Mouse (Mus musculus) CH12.LX (cell line): Measurements from ENCODE around the gene Mgat2.
A peak's percentile ranks its signal among the peaks of the same experiment; 100 is the strongest.
"Not testable (repeated sequence)": the region's sequence is repeated elsewhere in the genome, so short reads cannot be mapped to it uniquely, and the experiment has no call there.

Source experiments
- CTCF ChIP-seq, 2 experiments: IDR thresholded peaks in 1 of 2; conservative IDR thresholded peaks in 1 of 2; 2 replicates each; pipeline ENCODE4 v1.5.1; 2011 to 2012; ENCODE audit warnings: low read depth in 2 of 2, low read length in 2 of 2, improper control_type of control experiment in 1 of 2, inconsistent platforms in 1 of 2, mild to moderate bottlenecking in 1 of 2, moderate library complexity in 1 of 2
- ETS1 ChIP-seq: conservative IDR thresholded peaks from 2 replicates; pipeline ENCODE4 v1.6.1; 2012; ENCODE audit warnings: low read depth, mild to moderate bottlenecking, inconsistent platforms, low read length, improper control_type of control experiment, moderate library complexity
- POLR2A ChIP-seq: IDR thresholded peaks from 2 replicates; pipeline ENCODE4 v1.6.1; 2011; ENCODE audit warnings: low read depth, mild to moderate bottlenecking, improper control_type of control experiment, low read length
- POLR2AphosphoS2 ChIP-seq: IDR thresholded peaks from 2 replicates; pipeline ENCODE4 v1.6.1; 2011; ENCODE audit warnings: low read depth, low read length, improper control_type of control experiment
- TCF12 ChIP-seq: IDR thresholded peaks from 2 replicates; pipeline ENCODE4 v1.6.1; 2014; ENCODE audit warnings: low read depth, mild to moderate bottlenecking, inconsistent platforms, low read length, improper control_type of control experiment

DNA sequence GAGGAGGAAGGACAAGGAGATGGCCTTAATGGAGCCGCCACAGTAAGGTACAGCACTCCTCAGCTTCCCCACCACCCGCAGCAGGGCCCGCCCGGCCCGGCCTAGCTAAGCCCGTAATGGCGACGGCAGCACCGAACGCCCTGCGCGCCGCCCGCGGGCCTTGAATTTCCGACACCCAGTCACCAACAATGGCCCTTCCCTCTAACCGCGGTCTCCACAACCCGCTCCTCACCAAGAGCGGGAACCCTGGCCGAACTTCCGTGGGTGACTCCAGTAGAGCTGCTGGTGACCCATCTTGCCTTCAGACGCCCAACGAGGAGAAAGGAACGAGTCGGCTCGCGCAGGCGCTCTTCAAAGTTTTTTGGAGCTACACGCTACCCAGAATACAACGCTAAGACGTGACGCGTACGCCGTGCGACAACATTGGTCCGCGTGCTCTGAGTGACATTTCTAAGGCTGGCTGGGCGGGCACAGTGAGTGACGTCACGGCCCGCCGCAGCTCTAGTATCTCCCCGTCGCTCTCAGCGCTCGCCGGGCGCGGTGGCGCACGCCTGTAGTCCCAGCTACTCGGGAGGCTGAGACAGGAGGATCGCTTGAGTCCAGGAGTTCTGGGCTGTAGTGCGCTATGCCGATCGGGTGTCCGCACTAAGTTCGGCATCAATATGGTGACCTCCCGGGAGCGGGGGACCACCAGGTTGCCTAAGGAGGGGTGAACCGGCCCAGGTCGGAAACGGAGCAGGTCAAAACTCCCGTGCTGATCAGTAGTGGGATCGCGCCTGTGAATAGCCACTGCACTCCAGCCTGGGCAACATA is 25.0 kb upstream of the Mgat2 start, which contains the start of gene Rps29:
- TF ChIP-seq POLR2A (peak; percentile 98), TCF12 (peak; percentile 93), POLR2AphosphoS2 (peak; percentile 83; the same call in 1 of the 2 replicates)
- not testable (repeated sequence) for TF ChIP-seq ETS1; CTCF (conservative IDR thresholded peaks at IDR 0.05 in 1 of 2, IDR thresholded peaks at IDR 0.05 in 1 of 2; ENCODE audit: low read depth in 2 of 2, low read length in 2 of 2)
